Mouse (Mus musculus): ENCODE results near the gene Gipr. TPM values are rescaled to one million over a fixed set of nuclear protein-coding genes. Genes with fewer than 3 reads are reported as not detected.
A peak's percentile ranks its signal among the peaks of the same experiment; 100 is the strongest.

Gipr gene
- total and polyA plus RNA-seq, 3 experiments, result 0.16 to 3.0 TPM; not detected in 1

GRCm38 (mm10) chr7:19177216-19177615, 11.3 kb upstream of the Gipr start:
- Histone ChIP-seq H3K9ac (ENCODE audit: low read depth, low read length) (no peak overlapping the region), H3K4me1 (ENCODE audit: control insufficient read depth, insufficient read depth, low read length) (peaks cover 5% of the 10 kb centered on the region), H3K79me2 (replicated peaks; ENCODE audit: control insufficient read depth, insufficient read depth, low read length) (no peaks in the 10 kb centered on the region), H3K27me3 (ENCODE audit: control insufficient read depth, insufficient read depth, low read length) (peaks cover 6% of the 10 kb centered on the region; the same call in 1 of the 2 replicates), H3K4me3 (no peak overlapping the region), H3K36me3 (ENCODE audit: control insufficient read depth, insufficient read depth, low read length) (no peaks in the 10 kb centered on the region), H3K27ac (no peak overlapping the region)
- TF ChIP-seq POLR2A (IDR thresholded peaks at IDR 0.05; ENCODE audit: insufficient read depth, low read depth, low read length), result no peak
- no peak for TF ChIP-seq CTCF (IDR thresholded peaks at IDR 0.05)
- TF ChIP-seq EP300 (IDR thresholded peaks at IDR 0.05; ENCODE audit: insufficient read depth, low read depth, low read length), result no peak
- 76% methylated on average over 7 of the region's 7 CpGs for WGBS
- no peak for DNase-seq
- intact Hi-C loops (cut with DNase I), result no loop called here

GRCm38 (mm10) chr7:19176516-19176947, 10.6 kb upstream of the Gipr start:
- intact Hi-C loops (cut with DNase I), result no loop called here
- Histone ChIP-seq H3K4me1 (ENCODE audit: control insufficient read depth, insufficient read depth, low read length) (peaks cover 3% of the 10 kb centered on the region), H3K79me2 (replicated peaks; ENCODE audit: control insufficient read depth, insufficient read depth, low read length) (no peaks in the 10 kb centered on the region), H3K36me3 (ENCODE audit: control insufficient read depth, insufficient read depth, low read length) (no peaks in the 10 kb centered on the region), H3K27ac (no peak overlapping the region), H3K9ac (ENCODE audit: low read depth, low read length) (no peak overlapping the region), H3K4me3 (no peak overlapping the region), H3K27me3 (ENCODE audit: control insufficient read depth, insufficient read depth, low read length) (peaks cover 6% of the 10 kb centered on the region; the same call in 1 of the 2 replicates)
- no peak for DNase-seq
- WGBS, result 21% methylated on average over 21 of the region's 21 CpGs
- TF ChIP-seq EP300 (IDR thresholded peaks at IDR 0.05; ENCODE audit: insufficient read depth, low read depth, low read length) (no peak), POLR2A (IDR thresholded peaks at IDR 0.05; ENCODE audit: insufficient read depth, low read depth, low read length) (no peak), CTCF (IDR thresholded peaks at IDR 0.05) (no peak)

- Histone ChIP-seq H3K4me1 (ENCODE audit: control insufficient read depth, insufficient read depth, low read length) (peaks cover 1% of the 10 kb centered on the region; the same call in 1 of the 2 replicates), H3K9ac (ENCODE audit: low read depth, low read length) (no peak within 1 kb of the TSS), H3K36me3 (ENCODE audit: control insufficient read depth, insufficient read depth, low read length) (no peaks in the 10 kb centered on the region), H3K4me3 (no peak within 1 kb of the TSS), H3K27me3 (ENCODE audit: control insufficient read depth, insufficient read depth, low read length) (peaks cover 6% of the 10 kb centered on the region; the same call in 1 of the 2 replicates), H3K27ac (no peak within 1 kb of the TSS), H3K79me2 (replicated peaks; ENCODE audit: control insufficient read depth, insufficient read depth, low read length) (no peaks in the 10 kb centered on the region)
- 8% methylated on average over 30 of the region's 30 CpGs for WGBS
- intact Hi-C loops (cut with DNase I), result no loop called here
- no peak for DNase-seq
- no peak for TF ChIP-seq POLR2A (IDR thresholded peaks at IDR 0.05; ENCODE audit: insufficient read depth, low read depth, low read length)
- no peak for TF ChIP-seq EP300 (IDR thresholded peaks at IDR 0.05; ENCODE audit: insufficient read depth, low read depth, low read length)
- TF ChIP-seq CTCF (IDR thresholded peaks at IDR 0.05), result no peak
Observed at GRCm38 (mm10) chr7:19175708-19176515, 10.0 kb upstream of the Gipr start, which contains the start of gene Eml2. Eml2 (plus strand) TSS chr7:19176421.

GRCm38 (mm10) chr7:19172874-19173273, 6.9 kb upstream of the Gipr start:
- peaks cover 4% of the 10 kb centered on the region; the same call in 1 of the 2 replicates for H3K27me3 ChIP-seq (ENCODE audit: control insufficient read depth, insufficient read depth, low read length)
- intact Hi-C loops (cut with DNase I), result loop anchor here (1.0 kb wide), 1 partner anchor 16 kb away; no protein-coding TSS in a partner anchor
- peak; percentile 82 to 86 for DNase-seq
- WGBS, result 12% methylated on average over 17 of the region's 17 CpGs
- H3K4me1 ChIP-seq (ENCODE audit: control insufficient read depth, insufficient read depth, low read length), result peaks cover 5% of the 10 kb centered on the region
- peak overlapping the region; percentile 12; the same call in 1 of the 2 replicates for H3K9ac ChIP-seq (ENCODE audit: low read depth, low read length)
- H3K36me3 ChIP-seq (ENCODE audit: control insufficient read depth, insufficient read depth, low read length), result no peaks in the 10 kb centered on the region
- no peak overlapping the region; the same call in 1 of the 2 replicates for H3K27ac ChIP-seq
- H3K79me2 ChIP-seq (replicated peaks; ENCODE audit: control insufficient read depth, insufficient read depth, low read length), result no peaks in the 10 kb centered on the region
- TF ChIP-seq POLR2A (IDR thresholded peaks at IDR 0.05; ENCODE audit: insufficient read depth, low read depth, low read length) (no peak), CTCF (IDR thresholded peaks at IDR 0.05) (peak; percentile 89)
- H3K4me3 ChIP-seq, result 0 out of 2 replicates have a peak overlapping the region, but pooled peaks have one; percentile 22

GRCm38 (mm10) chr7:19171831-19172230, 5.9 kb upstream of the Gipr start:
- no peak overlapping the region for H3K27ac ChIP-seq
- no peak overlapping the region for H3K9ac ChIP-seq (ENCODE audit: low read depth, low read length)
- TF ChIP-seq POLR2A (IDR thresholded peaks at IDR 0.05; ENCODE audit: insufficient read depth, low read depth, low read length), result no peak
- TF ChIP-seq CTCF (IDR thresholded peaks at IDR 0.05), result no peak
- TF ChIP-seq EP300 (IDR thresholded peaks at IDR 0.05; ENCODE audit: insufficient read depth, low read depth, low read length), result no peak
- WGBS, result 30% methylated on average over 8 of the region's 8 CpGs
- H3K79me2 ChIP-seq (replicated peaks; ENCODE audit: control insufficient read depth, insufficient read depth, low read length), result no peaks in the 10 kb centered on the region
- intact Hi-C loops (cut with DNase I), result no loop called here
- no peak for DNase-seq
- H3K4me1 ChIP-seq (ENCODE audit: control insufficient read depth, insufficient read depth, low read length), result peaks cover 5% of the 10 kb centered on the region
- no peak overlapping the region for H3K4me3 ChIP-seq
- no peaks in the 10 kb centered on the region for H3K36me3 ChIP-seq (ENCODE audit: control insufficient read depth, insufficient read depth, low read length)
- peaks cover 4% of the 10 kb centered on the region; the same call in 1 of the 2 replicates for H3K27me3 ChIP-seq (ENCODE audit: control insufficient read depth, insufficient read depth, low read length)

- H3K79me2 ChIP-seq (replicated peaks; ENCODE audit: control insufficient read depth, insufficient read depth, low read length), result no peaks in the 10 kb centered on the region
- peak overlapping the region; percentile 27 for H3K27ac ChIP-seq
- no peak overlapping the region for H3K4me3 ChIP-seq
- 13% methylated on average over 8 of the region's 8 CpGs for WGBS
- H3K9ac ChIP-seq (ENCODE audit: low read depth, low read length), result no peak overlapping the region
- DNase-seq, result peak; percentile 37 to 70
- intact Hi-C loops (cut with DNase I), result no loop called here
- TF ChIP-seq POLR2A (IDR thresholded peaks at IDR 0.05; ENCODE audit: insufficient read depth, low read depth, low read length) (no peak), CTCF (IDR thresholded peaks at IDR 0.05) (no peak), EP300 (IDR thresholded peaks at IDR 0.05; ENCODE audit: insufficient read depth, low read depth, low read length) (no peak)
- H3K36me3 ChIP-seq (ENCODE audit: control insufficient read depth, insufficient read depth, low read length), result no peaks in the 10 kb centered on the region
- no peaks in the 10 kb centered on the region; the same call in 1 of the 2 replicates for H3K27me3 ChIP-seq (ENCODE audit: control insufficient read depth, insufficient read depth, low read length)
- peaks cover 8% of the 10 kb centered on the region for H3K4me1 ChIP-seq (ENCODE audit: control insufficient read depth, insufficient read depth, low read length)
Observed at GRCm38 (mm10) chr7:19170142-19170541, 4.2 kb upstream of the Gipr start.

Data from heart, adult 2 months (tissue).